Mouse (Mus musculus) kidney, postnatal 25 days (tissue): ENCODE measurements around the gene Gm47289.

Experiments used
- DNase-seq, 2 experiments: peaks; one replicate each; pipeline ENCODE4 v3.0.0; 2021; ENCODE audit warnings: mixed read lengths in 2 of 2

Gm47289 gene

GRCm38 (mm10) chr9:119160689-119161088 lies 1.7 kb downstream of the Gm47289 start:
- peak; percentile 86 to 92 for DNase-seq

- peak; percentile 49 to 88 for DNase-seq
Observed at GRCm38 (mm10) chr9:119164743-119165142, 5.8 kb downstream of the Gm47289 start.

GRCm38 (mm10) chr9:119165548-119165947 lies 6.6 kb downstream of the Gm47289 start:
- peak; percentile 86 to 92 for DNase-seq

DNA sequence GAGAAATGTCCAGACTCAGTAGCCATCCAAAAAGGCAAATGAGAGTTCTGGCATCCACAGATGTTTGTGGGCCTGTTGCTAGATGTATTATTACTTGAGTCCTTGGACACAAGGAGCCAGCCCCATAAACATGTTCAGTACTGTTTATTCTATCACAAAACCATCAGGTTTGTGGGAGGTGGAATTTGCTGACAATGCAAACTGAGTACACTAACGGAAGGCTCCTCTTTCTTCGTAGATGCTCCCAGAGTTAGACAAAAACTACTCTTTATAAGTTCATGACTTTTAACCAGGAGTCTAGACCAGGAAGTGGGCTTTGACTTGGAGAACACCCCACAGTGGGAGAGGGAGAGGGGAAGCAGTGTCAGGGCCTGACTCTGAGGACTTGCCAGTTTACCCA lies 8.6 kb downstream of the Gm47289 start:
- DNase-seq = no peak

DNA sequence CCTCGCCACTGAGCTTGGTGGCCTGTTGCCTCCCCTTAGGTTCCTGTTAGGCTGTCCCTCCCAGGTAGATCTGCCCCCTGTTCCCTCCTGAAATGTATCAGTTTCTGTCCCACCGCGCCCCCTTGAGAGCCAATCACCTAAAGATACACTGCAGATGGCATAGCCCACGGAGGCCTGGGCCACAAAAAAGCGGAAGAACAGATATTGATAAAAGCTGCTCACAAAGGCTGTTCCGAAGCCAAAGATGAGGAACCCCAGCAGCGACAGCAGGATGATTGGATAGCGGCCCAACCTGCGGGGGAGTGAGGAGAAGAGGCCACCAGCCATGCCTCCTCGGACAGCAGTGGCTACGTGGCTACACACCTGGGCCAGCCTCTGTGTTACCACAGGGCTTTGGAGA lies 20.3 kb downstream of the Gm47289 start:
- DNase-seq = no peak

DNA sequence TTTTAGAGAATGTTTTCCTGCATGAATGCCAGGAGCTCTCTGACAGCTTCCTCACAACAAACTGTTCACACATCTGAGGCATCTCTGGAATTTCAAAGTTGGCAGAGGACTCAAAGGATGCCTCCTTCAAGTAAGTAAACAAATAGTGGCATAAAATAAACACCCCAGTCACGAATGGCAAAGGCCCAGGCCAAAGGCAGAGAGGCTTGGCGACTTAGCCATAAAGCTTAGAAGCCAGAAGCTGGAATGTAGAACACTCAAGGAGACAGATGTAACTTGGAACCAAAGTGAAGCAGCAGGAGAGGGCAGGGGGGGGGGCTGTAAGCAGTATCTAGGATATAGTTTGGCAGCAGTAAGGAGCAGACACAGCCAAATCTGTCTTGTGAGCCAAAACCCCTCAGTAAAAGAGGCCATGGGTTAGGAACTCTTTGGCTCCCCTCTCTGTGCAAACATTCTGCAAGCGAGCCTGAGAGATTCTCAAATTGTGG lies 22.3 kb downstream of the Gm47289 start:
- DNase-seq = peak in 1 of 2 experiments; percentile 62

- DNase-seq = peak; percentile 84 to 93
Observed at GRCm38 (mm10) chr9:119192202-119192990, 33.4 kb downstream of the Gm47289 start.

DNA sequence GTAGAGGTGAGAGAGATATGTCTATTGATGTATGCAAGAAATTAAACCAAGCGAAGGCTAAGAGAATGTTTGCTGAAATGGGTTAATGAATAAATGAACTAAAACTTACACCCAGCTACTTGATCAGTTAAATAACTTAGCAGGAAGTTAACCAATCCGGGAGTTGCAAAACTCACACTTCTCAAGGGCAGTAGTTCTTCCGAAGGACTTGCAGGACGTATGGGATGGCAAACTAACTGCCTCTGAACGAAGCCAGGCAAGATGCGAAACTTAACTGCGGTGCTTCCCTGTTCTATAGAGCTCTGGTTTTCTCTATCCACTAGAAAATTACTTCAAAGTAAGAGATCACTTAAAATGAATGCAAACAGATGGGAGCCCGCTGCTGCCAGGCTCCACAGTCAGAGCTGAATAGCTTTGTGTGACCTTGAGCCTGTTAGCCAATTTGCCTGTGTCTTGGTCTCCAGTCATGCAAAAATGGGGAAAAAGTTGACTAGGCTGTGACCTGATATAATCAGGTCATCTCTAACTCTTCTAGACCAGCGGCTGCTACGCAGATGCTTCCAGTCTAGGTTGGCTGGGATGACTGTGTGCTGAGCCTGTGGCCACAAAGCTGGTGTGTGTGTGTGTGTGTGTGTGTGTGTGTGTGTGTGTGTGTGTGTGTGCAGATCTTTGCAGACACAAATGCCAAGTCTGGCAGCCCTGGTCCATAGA lies 40.3 kb downstream of the Gm47289 start:
- DNase-seq = peak in 1 of 2 experiments; percentile 63

- peak in 1 of 2 experiments; percentile 54 for DNase-seq
Observed at GRCm38 (mm10) chr9:119201653-119202052, 42.7 kb downstream of the Gm47289 start.

GRCm38 (mm10) chr9:119203617-119204016 lies 44.7 kb downstream of the Gm47289 start:
- no peak for DNase-seq

- DNase-seq = peak in 1 of 2 experiments; percentile 76
Observed at GRCm38 (mm10) chr9:119205756-119206155, 46.8 kb downstream of the Gm47289 start.

DNA sequence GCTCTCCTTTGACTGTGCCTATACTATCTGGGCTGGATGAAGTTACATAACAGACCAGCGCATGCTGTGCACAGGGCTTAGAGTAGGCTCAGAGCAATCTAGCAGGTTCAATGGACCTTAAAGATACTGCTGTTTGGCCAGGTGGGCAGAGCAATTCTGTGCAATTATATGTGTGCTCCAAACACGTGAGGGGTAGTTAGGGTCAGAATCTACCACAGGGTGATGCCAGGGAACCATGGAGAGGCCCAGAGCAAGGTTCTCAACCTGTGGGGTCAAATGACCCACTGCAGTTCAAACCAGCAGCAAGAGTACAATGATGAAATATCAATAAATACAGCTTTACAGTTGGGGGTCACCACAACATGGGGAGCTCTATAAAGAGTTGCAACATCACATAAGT lies 47.7 kb downstream of the Gm47289 start:
- DNase-seq = peak in 1 of 2 experiments; percentile 75

DNA sequence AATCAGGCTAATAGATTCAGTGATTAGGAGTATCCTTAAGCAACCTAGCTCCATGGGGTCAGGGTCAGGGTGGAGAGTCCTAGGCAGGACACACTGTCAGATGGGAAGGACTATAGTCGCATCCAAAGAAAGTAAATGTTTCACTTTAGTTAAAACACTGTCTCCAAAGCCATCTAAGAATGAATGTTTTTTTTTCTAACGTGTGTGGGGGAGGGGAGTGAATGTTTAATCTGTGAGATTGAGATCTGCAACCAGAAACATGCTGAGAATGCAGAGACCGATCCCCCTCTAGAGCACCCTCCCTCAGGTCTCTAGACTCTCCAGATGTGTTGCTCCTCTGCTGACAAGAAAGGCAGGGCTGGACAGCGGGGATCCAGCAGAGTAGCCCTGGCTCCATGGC lies 48.2 kb downstream of the Gm47289 start:
- peak; percentile 64 to 79 for DNase-seq

GRCm38 (mm10) chr9:119208998-119209397 lies 50.0 kb downstream of the Gm47289 start, which contains the start of gene Slc22a13:
TSS of gene Slc22a13 (minus strand) at chr9:119209098.
- DNase-seq = no peak
